Mouse (Mus musculus) gastrocnemius, postnatal 36 days (tissue): ENCODE data around the gene Calu. TPM values are rescaled to one million over a fixed set of nuclear protein-coding genes. Genes with fewer than 3 reads are reported as not detected.
A peak's percentile ranks its signal among the peaks of the same experiment; 100 is the strongest.
"Not testable (repeated sequence)": the region's sequence is repeated elsewhere in the genome, so short reads cannot be mapped to it uniquely, and the experiment has no call there.

ENCODE experiments used
- DNase-seq, 2 experiments: peaks; one replicate each; pipeline ENCODE4 v3.0.0; 2022
- intact Hi-C: fragments of 180-260 bp; cut with DNase I; formaldehyde crosslinking; loops from one replicate; pipeline ENCODE4 v1.15.1; 2025
- total RNA-seq, 2 experiments: library from RNA; stranded (reverse); gene quantifications; 2 replicates each; pipeline ENCODE4 v1.2.3; 2021

The Calu gene
- total RNA-seq, 2 experiments from 2014 or later = 82.5 to 86.2 TPM

DNA sequence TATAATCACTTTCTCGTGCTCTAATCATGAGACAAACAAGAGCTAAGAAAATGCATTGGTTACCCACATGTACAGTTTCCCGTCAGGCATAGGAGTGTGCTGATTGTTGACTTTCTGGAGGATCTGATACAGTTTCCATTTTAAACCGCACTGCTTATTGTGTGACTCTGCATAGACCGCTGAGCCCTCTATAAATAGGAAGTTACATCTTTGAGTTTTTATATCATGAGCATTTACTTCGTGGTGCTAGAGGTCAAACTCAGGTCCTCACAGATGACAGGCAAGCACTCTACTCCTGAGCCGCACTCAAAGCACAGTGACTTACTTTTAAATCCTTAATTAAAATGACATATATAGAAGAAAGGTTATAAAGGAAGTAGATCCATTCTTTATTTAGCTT, 12.3 kb downstream of the Calu start:
- intact Hi-C loops = loop anchor here (5.0 kb wide), 1 partner anchor 127 kb away; no protein-coding TSS in a partner anchor
- DNase-seq = no peak

DNA sequence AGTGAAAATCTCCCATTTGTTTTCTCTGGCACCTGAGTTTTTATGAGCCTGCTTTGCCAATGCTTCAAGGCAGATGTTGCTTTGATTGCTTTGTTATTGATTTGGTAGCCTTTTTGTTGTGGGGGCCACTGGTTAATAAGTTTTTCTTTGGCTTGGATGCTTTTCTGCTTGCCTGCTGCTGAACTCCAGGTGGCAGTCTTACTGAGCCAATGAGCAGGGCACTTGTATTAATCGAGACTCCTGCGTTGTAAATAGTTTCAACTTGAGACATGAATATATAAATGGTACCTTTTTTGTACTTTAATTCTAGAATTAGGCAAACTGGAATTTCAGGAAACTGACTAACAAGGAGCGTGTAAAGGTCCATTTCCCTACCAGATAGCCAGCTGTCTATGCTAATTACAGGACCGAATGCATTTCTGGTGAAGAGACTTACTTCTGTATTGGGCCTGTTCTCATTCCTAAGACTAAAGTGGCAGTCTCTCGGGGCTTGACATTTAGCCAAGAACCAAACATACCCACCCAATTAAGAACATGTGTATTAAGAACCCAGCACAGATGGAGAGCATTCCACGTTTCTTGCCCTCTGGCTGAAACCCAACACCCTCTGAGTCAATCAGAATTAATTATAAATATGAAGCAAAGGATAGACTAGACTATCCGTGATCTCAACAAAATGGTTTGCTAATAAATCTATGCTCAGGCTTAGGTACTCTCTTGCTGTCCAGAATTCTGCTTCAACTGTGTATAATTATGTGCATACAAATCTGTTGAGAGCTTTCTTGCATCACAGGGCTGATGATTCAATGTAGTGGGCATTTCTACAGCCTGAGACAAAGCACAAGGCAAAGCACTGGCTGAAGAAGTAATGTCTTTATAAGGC, 14.6 kb downstream of the Calu start:
- no peak for DNase-seq
- intact Hi-C loops = loop anchor here (5.0 kb wide), 1 partner anchor 125 kb away; no protein-coding TSS in a partner anchor

DNA sequence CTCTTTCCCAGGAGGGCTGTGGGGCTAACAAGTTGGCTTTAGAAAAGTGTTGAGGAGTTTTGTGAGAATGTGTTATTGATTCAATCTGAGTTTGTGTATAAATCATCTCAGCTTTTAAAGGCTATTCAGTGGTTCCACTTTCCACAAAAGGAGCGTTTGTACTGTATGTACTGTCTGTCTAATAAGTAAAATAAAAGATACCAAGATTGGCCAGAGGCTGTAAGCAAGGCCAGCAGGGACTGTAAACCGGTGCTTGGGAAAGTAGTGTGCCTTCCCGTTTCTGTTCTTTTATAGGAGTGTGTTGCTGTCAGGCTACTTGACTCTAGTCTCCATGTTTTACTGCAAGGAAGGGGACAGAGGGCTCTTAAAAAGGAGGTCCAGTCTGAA, 15.3 kb downstream of the Calu start:
- DNase-seq = no peak
- intact Hi-C loops = loop anchor here (5.0 kb wide), 1 partner anchor 124 kb away; no protein-coding TSS in a partner anchor

DNA sequence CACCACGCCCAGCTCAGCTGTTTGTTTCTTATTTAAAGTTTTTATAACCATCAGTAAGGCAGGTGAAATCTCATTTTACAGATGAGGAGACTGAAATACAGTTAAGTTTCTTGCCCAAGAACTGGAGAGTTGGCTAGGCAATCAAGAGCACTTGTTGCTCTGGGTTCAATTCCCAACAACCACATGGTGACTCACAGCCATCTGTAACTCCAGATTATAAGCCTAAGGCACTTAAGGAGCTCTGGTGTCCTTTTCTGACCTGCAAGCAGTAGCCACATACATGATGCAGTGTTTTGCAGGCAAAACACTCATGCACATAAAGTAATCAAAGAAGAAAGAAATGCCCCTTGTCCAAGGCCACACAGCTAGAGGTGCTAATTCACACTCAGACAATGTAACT, 17.4 kb downstream of the Calu start:
- no peak for DNase-seq
- intact Hi-C loops = no loop called here

DNA sequence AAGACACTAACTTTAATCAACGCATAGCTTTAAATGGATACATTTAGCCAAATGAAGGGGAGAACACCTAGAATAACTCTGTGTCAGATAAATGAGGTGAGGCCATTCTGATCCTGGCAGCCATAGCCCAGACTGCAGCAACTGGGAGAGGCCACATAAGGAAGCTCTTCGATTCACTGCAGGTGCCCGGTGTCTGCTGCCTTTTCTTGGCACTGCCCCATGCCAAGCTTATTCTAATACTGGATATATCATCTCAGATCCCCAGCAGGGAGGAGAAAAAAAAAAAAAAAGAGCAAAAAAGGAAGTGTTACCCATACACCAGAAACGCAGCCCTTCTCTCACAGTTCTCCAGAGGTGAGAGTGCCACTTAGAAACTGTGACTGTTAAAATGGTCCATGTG, 29.5 kb downstream of the Calu start:
- DNase-seq = no peak
- intact Hi-C loops = no loop called here

DNA sequence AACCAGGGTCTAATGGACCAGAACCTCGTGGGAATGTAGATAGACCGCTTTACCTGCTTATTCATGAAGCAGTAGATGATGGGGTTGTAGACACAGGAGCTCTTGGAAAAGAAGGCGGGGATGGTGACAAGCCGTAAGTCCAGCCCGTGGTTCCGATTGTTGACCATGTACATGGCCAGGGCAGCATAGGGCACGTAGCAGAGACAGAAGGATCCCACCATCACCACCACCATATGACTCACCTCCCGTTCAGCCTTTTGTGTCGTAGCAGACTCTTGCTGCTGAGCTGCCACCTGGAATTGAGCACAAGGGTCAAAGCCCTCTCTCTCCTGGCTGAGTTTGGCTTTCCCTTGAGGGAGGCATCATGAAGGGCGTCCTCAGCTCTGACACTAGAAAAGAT, 30.8 kb downstream of the Calu start:
- DNase-seq = no peak
- intact Hi-C loops = no loop called here

DNA sequence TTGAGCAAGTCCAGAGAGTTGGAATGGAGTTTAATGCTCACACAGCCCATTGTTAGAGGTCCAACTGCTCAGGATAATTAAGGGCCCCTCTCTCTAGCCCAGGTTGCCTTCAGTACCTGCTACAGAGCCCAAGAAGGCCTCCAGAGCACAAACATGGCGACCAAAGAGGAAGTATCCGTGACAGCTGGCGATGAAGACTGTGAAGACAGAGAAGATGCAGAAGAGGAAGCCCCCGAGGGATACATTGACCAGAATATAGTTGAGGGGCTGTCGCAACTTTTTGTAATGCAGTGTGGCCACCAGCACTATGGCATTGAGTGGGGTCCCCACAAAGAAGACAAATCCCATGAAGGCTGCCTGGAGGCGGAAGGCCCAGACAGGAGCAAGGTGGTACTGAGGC, 32.1 kb downstream of the Calu start:
- no peak for DNase-seq
- intact Hi-C loops = no loop called here

DNA sequence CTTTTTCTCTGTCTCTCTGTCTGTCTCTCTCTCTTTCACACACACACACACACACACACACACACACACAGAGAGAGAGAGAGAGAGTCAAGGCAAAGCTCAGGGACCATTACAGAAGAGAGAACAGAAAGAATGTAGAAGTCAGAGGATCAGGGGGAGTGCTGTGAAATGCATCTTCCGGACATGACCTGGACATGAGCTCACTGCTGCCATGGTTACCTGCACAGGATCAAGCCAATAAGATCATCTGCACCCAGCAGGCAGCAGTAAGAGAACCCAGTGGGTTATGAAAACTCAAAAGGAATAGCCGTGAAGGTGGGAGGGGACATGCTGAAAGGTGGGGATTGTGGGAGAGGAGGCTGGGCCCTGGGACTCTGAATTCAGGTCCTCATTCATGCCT, 34.6 kb downstream of the Calu start:
- intact Hi-C loops = no loop called here
- no peak for DNase-seq

DNA sequence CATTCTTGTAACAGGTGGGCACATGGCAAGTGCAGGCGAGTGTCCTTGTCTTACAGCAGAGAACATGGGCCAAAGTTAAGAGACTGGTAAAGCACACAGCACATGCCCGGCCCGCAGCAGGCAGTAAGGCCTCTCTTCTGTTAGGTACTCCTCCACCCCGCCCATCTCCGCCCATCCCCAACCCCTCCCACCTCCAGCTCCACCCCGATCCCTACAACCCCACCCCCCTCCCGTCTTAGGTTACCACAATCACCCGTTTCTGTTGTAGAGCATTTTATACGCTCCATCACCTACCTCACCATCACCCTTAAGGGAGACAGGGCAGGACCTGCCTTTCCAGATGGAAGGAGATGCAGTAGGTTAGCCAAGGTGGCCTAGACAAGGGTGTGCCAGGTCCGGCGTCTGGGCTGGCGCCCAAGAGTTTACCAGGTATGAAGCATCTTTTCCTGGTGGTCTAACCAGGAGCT, 40.2 kb downstream of the Calu start, which contains the start of gene Opn1sw:
Opn1sw (minus strand) TSS at position 417 of the 467 bp plus-strand sequence.
- no peak for DNase-seq
- intact Hi-C loops = no loop called here

DNA sequence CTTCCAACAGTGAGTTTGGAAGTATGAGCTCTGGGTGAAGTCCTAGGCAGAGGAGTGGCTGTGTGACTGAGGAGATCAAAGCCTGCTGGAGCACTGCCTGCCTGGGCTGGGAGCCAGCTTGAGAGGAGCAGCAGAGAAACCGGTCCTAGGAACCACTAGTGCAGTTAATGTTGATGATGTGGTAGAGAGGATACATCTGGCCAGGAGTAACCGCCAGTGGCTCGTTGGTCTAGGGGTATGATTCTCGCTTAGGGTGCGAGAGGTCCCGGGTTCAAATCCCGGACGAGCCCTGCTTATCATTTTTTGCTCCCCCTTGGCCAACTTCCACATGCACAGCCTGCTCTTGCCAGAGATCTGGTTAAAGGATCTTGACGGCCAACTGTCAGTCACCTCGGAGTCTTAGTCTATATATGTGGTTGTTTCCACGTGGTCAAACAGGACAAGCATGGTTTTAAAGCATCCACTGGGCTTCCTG, 40.8 kb downstream of the Calu start:
- intact Hi-C loops = no loop called here
- peak; percentile 95 to 97 for DNase-seq

DNA sequence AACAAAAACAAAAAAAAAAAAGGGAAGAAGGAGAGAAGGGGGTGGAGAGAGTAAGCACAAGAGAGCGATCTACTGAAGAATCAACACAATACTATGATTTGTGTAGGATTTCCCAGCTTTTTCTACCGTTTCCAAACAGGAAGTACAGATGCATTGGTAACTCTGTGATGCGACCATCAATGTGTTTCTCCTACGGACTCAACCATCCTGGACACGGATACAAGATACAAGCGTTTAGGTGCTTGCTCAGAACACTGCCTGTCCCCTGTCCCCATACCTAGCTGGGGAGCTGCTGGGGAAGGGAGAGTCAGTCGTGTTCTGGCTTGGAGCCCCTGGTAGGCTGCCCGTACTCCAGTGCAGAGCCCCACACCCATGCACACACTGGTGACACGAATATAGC, 41.6 kb downstream of the Calu start:
- intact Hi-C loops = no loop called here
- DNase-seq = no peak

DNA sequence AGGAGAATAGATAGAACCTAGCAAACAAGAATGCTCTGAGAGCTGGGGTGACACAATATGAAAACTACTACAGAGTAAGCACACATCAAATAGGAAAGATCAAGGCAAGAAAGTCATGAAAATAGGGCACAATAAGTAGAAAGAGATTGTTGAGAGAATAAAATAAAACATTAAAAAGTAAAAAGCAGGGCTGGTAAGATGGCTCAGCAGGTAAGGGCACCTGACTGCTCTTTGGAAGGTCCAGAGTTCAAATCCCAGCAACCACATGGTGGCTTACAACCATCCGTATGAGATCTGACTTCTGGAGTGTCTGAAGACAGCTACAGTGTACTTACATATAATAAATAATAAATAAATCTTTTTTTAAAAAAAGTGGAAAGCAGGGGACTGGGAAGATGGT, 42.6 kb downstream of the Calu start:
- intact Hi-C loops = loop anchor here (10.0 kb wide), 1 partner anchor 94 kb away; no protein-coding TSS in a partner anchor
- not testable (repeated sequence) for DNase-seq

DNA sequence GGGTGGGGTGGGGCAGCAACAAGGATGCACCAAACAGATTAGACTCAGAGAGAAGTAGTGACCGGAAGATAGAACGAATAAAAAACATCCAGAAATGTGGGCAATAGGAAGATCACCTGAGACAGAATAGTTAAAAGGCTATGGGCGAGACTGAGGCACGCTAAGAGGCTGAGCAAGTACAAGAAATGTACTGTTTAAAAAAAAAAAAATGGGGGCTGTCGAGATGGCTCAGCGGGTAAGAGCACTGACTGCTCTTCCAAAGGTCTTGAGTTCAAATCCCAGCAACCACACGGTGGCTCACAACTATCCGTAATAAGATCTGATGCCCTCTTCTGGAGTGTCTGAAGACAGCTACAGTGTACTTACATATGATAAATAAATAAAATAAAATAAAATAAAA, 43.4 kb downstream of the Calu start:
- intact Hi-C loops = loop anchor here (10.0 kb wide), 1 partner anchor 94 kb away; no protein-coding TSS in a partner anchor

DNA sequence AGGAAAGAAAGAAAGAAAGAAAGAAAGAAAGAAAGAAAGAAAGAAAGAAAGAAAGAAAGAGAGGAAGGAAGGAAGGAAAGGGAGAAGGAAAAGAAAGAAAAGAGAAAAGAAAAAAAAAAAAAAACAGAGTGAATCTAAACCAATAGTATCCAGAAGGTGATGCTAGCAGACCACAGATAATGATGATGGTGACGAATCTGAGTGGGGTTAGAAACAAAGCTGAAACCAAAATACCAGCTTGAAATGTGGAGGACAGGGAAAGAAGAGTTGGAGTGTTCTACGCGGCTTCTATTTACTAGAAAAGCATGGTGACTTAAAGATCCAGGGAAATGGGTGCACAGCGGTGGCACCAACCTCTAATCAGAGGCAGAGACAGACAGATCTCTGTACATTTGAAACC, 43.9 kb downstream of the Calu start:
- intact Hi-C loops = loop anchor here (10.0 kb wide), 1 partner anchor 93 kb away; no protein-coding TSS in a partner anchor
- no peak for DNase-seq

More for the DNA sequence above, 43.4 kb downstream of the Calu start:
- not testable (repeated sequence) for DNase-seq

DNA sequence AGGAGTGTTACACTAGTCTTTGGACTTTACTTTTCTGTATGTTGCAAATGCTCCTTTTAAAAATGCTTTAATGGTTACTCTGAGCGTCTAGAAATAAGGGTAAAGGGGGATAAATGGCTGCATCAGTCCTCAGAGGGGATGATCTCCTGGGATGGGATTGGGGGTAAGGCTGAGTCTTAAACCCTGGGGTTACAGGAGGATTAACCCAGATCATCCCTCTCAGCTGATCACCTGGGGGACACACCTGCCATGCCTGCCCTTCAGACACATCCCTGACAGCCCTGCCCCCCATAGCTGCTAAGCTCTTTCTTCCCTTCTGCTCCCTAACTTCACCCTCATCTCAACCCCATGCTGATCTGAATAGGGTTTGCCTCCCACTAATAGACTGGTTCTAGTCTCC, 46.4 kb downstream of the Calu start:
- DNase-seq = no peak
- intact Hi-C loops = loop anchor here (10.0 kb wide), 1 partner anchor 91 kb away; no protein-coding TSS in a partner anchor

DNA sequence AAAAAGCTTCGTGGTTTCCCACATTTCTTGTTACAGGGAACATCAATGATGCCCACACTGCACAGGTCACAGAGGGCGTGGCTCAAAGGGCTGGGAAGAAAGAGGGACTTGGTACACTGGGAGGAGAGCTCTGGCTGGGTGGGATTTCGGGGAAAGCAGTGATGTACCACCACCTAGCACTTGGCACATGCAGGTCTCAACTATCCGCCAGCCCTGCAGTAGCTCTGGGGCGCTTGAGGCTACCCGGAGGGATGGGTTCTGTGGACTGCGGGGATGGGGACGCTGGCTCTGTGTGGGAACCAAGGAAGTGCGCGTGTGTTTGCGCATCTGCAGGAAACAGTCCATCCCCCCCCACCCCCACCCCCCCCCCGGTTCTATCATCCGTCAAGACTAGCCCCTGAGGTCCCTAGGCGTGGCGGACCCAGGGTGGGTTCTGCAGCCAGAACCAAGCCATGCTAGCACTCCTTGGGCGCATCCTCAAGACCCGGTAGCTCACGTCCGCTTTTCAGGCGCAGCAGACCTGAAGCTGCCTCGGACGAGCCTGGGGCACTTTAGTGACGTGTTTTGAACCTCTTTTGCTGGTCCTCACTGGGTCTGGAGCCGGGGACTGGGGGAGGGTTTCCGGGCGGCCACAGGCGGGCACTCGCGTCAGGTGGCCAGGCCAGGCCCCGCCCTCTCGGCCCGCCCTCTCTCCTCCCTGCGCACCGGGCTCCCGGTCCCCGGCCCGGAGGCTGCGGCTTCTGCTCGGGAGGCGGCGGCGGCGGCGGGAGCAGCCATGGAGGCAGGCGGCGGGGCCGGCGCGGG, 48.2 kb downstream of the Calu start, which contains the start of gene Ccdc136:
Ccdc136 (plus strand) TSS at position 400 of the 804 bp plus-strand sequence.
- intact Hi-C loops = loop anchor here (10.0 kb wide), 1 partner anchor 89 kb away; no protein-coding TSS in a partner anchor
- peak; percentile 51 to 65 for DNase-seq

DNA sequence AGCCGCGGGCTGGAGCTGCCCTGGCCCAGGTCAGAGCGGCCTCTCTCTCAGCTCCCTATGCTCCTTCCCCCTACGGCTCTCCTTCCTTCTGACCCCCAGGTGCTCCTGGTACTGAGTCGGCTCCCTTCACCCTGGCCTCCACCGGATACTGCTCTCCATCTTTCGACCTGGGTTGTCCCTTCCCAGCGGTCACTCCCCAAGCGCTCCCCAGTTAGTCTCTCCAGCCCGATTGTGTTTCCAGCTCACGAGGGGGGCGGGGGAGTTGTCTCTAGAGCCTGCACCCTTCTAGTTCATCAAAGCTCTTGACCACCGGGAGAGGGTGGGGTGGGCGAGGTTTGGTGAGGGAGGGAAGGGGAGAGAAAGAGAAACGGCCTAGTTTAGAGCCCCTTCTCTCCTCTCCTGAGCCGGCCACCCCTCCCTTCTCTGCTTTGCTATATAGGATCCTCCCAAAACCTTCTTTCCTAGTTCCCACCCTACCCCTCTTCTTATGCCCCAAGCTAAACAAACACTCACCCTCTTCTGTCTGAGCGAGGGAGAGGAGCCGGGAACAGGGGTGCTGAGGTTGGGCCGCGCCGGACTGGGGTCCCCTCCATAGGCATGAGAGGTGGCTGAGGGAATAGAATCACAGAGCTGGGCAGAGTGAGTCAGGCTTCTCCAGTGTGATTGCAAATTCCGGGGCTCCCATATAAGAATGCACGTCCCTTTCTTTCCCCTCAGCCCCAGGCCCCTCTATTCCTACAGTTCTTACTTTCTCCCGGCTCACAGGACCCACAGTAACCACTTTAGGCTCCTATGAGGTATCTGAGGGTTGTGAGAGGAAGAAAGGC, 49.1 kb downstream of the Calu start:
- DNase-seq = no peak
- intact Hi-C loops = loop anchor here (10.0 kb wide), 1 partner anchor 88 kb away; no protein-coding TSS in a partner anchor

DNA sequence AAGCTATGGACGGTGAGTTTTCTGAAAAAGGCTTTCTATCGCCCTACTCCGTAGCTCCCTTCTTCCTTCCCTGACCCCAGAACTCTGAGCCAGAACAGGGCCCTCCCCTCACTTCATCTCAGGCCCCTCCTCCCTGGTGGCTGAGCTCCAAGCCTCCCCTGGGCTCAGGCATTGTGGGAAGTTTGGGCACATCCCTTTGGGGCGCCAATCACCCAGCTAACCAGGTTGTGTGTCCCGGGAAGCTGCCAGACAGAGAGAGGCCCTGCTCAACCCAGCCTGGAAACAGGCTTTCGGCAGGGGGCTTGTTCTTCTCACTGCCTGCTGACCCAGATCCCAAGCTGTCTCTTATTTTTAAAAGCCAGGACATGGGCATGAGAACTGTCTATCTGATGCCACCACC, 49.7 kb downstream of the Calu start:
- no peak for DNase-seq
- intact Hi-C loops = loop anchor here (10.0 kb wide), 1 partner anchor 87 kb away; no protein-coding TSS in a partner anchor

DNA sequence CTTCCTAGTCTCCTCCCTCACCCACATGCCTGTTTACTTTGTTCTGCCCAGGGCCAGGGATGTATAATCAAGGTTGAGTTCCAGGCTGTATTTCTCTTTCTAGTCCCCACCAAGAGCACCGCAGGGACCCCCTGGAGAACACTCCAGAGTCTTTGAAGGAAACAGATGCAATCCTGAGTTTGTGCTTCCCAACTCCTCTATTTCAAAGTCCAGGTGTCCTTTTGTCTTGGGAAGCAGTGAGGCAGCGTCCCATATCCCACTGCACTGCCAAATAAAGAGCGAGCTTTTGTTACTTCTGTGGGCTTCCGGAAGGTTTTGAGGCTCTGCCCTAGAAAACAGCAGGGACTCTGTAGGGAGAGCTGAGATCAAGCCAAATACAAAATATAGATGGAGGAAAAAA, 52.0 kb downstream of the Calu start:
- intact Hi-C loops = loop anchor here (10.0 kb wide), 1 partner anchor 85 kb away; no protein-coding TSS in a partner anchor
- no peak for DNase-seq
